Mouse (Mus musculus): Measurements from ENCODE around the gene Gal3st1. TPM values are rescaled to one million over a fixed set of nuclear protein-coding genes. Genes with fewer than 3 reads are reported as not detected.
"Not testable (repeated sequence)": the region's sequence is repeated elsewhere in the genome, so short reads cannot be mapped to it uniquely, and the experiment has no call there.

Gene Gal3st1
- total RNA-seq, 2 experiments from 2014 or later: 9.8 to 9.9 TPM

DNA sequence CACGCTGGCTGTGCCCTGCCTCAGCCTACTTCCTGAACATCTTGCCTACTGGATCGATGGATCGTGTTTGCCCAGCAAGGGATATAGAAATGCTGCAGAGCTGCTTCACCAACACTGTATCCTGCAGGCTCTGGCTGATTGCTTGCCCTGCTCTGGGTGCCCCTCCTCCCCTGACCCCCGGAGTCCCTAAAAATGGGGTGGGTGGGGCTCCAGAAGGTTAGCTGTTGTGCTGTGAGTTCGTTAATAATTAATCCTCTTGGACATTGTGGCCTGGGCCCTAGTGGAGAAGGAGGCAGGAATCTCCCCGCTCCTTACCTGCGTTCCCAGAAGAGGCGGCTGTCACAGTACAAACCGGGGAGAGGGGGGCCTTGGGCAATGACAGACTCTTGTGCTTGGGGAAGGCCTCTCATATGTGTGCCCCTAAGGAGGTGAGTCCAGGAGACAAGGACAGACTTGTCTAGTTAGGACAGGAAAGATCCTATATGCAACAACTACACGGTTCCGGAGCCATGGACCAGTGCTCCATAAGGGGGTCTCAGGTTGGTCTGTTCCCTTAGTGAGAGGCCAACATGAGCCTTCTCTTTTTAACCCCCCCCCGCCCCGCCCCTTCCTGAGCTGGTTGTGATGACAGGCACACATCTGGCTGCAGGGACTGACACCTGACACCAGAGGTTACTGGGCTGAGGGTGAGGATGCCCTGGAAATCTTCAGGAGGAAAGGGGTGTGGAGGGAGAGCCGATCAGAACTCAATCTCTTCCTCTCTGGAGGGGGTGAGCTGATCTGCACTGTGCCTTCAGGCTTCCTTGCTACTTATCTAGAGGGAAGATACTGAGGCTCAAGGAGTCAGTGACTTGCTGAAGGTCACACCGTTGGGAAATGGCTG, 668 bp downstream of the Gal3st1 start:
- intact Hi-C loops (cut with DNase I): no loop called here
- DNase-seq (ENCODE audit: extremely low spot score in 1 of 2, low spot score in 2 of 2): no peak
- peak overlapping the region; percentile 87 for H3K27ac ChIP-seq
- H3K4me3 ChIP-seq: peak overlapping the region; percentile 52
- no peak for TF ChIP-seq CTCF (IDR thresholded peaks at IDR 0.05)

DNA sequence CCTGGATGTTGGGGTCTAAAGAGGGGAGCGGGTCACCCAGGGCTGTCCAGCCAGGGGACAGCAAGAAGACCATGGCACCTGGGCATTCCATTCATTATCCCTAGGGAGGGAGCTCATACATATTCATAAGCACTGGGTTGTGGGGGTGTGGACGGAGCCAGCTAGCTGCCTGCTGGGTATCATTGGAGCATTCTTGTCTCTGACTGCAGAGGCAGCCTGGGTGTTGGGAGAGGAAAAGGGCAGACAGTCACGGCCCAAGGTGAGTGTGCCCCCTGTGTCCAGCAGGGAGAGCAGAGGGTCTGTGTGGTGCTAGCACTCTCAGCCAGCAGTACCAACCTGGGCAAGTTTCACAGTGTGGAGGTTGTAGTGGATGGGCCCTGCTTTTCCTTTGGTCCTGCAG, 6.3 kb downstream of the Gal3st1 start:
- no peak for TF ChIP-seq CTCF (IDR thresholded peaks at IDR 0.05)
- intact Hi-C loops (cut with DNase I): no loop called here
- Histone ChIP-seq H3K4me3 (no peak overlapping the region), H3K27ac (no peak overlapping the region)
- DNase-seq (ENCODE audit: extremely low spot score in 1 of 2, low spot score in 2 of 2): no peak

DNA sequence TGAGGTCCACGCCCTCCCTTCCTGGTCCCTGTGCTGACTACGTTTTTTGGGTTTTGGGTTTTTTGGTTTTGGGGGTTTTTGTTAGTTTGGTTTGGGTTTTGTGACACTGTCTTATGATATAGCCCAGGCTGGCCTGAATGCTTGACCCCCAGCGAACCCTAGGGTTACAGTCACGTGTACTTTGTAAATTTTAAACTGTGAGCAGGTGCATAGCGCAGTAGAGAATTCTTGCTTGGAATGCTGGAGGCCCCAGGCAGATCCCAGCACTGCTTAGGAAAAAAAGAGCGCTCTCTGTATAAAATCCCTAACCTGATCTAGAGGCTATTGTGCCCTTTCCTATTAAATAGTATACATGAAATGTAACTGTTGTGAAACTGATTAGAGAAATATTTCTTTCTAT, 9.7 kb downstream of the Gal3st1 start:
- intact Hi-C loops (cut with DNase I): no loop called here
- no peak overlapping the region for H3K27ac ChIP-seq
- H3K4me3 ChIP-seq: no peak overlapping the region
- DNase-seq (ENCODE audit: extremely low spot score in 1 of 2, low spot score in 2 of 2): no peak
- TF ChIP-seq CTCF (IDR thresholded peaks at IDR 0.05): no peak

GRCm38 (mm10) chr11:3993914-3994313, 10.5 kb downstream of the Gal3st1 start:
- TF ChIP-seq CTCF (IDR thresholded peaks at IDR 0.05): no peak
- Histone ChIP-seq H3K27ac (no peak overlapping the region), H3K4me3 (no peak overlapping the region)
- no peak for DNase-seq (ENCODE audit: extremely low spot score in 1 of 2, low spot score in 2 of 2)
- intact Hi-C loops (cut with DNase I): no loop called here

DNA sequence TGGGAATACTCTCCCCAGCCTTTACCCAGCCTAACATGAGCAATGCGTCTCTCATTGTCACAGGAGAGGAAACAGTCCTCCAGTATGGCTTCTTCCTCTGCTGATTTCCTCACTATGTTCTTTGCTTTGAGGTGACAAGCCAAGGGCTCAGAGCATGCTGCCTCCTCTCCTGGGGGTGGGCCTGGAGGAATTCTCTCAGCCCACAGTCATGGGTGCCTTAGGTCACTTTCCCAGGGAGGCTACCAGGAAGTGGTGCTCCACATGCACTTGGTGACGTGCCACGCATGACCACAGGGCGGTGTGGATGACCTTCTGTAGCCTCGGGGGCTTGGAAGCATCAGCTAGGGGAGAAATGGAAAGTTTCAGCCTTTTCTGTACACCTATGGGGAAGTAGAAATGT, 12.1 kb downstream of the Gal3st1 start:
- no peak overlapping the region for H3K4me3 ChIP-seq
- no peak overlapping the region for H3K27ac ChIP-seq
- intact Hi-C loops (cut with DNase I): no loop called here
- DNase-seq (ENCODE audit: extremely low spot score in 1 of 2, low spot score in 2 of 2): no peak
- TF ChIP-seq CTCF (IDR thresholded peaks at IDR 0.05): no peak

DNA sequence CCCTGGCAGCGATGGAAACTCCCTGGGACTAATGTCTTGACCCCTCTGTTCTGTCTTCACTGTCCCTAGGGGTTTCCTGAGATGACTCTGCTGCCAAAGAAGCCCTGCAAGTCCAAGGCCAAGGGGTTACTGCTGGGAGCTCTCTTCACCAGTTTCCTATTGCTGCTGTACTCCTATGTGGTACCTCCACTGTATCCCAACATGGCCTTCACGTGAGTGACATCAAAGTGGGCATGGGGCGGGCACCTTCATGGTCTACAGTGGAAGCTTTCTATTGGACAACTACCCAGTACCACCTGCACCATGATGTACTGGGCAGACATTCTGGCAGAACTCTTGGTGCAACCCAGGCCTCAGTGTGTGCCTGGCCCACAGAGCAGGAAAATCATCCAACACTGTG, 13.4 kb downstream of the Gal3st1 start:
- intact Hi-C loops (cut with DNase I): no loop called here

DNA sequence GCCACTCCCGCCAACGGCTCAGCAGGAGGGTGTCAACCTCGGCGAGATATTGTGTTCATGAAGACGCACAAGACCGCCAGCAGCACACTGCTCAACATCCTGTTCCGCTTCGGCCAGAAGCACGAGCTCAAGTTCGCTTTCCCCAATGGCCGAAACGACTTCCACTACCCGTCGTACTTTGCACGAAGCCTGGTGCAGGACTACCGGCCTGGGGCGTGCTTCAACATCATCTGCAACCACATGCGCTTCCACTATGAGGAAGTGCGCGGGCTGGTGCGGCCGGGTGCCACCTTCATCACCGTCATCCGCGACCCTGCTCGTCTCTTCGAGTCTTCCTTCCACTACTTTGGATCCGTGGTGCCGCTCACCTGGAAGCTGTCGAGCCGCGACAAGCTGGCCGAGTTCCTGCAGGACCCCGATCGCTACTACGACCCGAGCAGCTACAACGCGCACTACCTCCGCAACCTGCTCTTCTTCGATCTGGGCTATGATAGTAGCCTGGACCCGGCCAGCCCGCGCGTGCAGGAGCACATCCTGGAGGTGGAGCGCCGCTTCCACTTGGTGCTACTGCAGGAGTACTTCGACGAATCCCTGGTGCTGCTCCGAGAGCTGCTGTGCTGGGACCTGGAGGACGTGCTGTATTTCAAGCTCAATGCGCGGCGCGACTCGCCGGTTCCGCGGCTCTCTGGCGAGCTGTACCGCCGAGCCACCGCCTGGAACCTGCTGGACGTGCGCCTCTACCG, 14.7 kb downstream of the Gal3st1 start:
- Histone ChIP-seq H3K4me3 (no peak overlapping the region), H3K27ac (no peak overlapping the region)
- no peak for DNase-seq (ENCODE audit: extremely low spot score in 1 of 2, low spot score in 2 of 2)
- intact Hi-C loops (cut with DNase I): no loop called here
- no peak for TF ChIP-seq CTCF (IDR thresholded peaks at IDR 0.05)

More for the DNA sequence above, 13.4 kb downstream of the Gal3st1 start:
- no peak for DNase-seq (ENCODE audit: extremely low spot score in 1 of 2, low spot score in 2 of 2)
- Histone ChIP-seq H3K4me3 (no peak overlapping the region), H3K27ac (no peak overlapping the region)
- TF ChIP-seq CTCF (IDR thresholded peaks at IDR 0.05): no peak

GRCm38 (mm10) chr11:3999547-3999946, 16.1 kb downstream of the Gal3st1 start:
- no peak for DNase-seq (ENCODE audit: extremely low spot score in 1 of 2, low spot score in 2 of 2)
- TF ChIP-seq CTCF (IDR thresholded peaks at IDR 0.05): no peak
- Histone ChIP-seq H3K4me3 (no peak overlapping the region), H3K27ac (no peak overlapping the region)
- intact Hi-C loops (cut with DNase I): no loop called here

DNA sequence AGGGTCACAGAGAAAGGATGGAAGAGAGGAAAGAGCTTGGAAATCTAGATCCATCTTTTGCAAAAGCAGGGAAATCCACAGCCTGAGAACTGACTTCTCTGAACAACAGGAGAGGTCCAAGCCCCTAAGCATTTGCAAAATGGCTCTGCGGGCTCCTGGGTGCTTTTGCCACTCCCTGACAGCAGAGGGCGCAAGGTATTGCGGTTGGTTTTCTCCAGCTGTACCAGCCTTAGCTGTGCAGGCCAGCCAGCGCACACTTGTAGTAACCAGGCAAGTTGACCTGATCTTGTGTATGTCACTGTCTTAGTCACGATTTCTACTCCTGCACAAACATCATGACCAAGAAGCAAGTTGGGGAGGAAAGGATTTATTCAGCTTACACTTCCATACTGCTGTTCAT, 18.2 kb downstream of the Gal3st1 start:
- TF ChIP-seq CTCF (IDR thresholded peaks at IDR 0.05): peak; percentile 88
- peak; percentile 62 to 81 for DNase-seq (ENCODE audit: extremely low spot score in 1 of 2, low spot score in 2 of 2)
- intact Hi-C loops (cut with DNase I): loop anchor here (1.0 to 10.0 kb wide), 2 partner anchors 82 to 213 kb away; partner anchors contain the start of gene Castor1
- H3K4me3 ChIP-seq: no peak overlapping the region
- H3K27ac ChIP-seq: no peak overlapping the region

- no peak for TF ChIP-seq CTCF (IDR thresholded peaks at IDR 0.05)
- no peak overlapping the region for H3K27ac ChIP-seq
- intact Hi-C loops (cut with DNase I): loop anchor here (10.0 kb wide), 1 partner anchor 209 kb away; the partner anchor contains the start of gene Castor1
- no peak overlapping the region for H3K4me3 ChIP-seq
- DNase-seq (ENCODE audit: extremely low spot score in 1 of 2, low spot score in 2 of 2): no peak
Measured at GRCm38 (mm10) chr11:4005220-4005805, 21.9 kb downstream of the Gal3st1 start.

GRCm38 (mm10) chr11:4006462-4006861, 23.0 kb downstream of the Gal3st1 start:
- intact Hi-C loops (cut with DNase I): loop anchor here (10.0 kb wide), 1 partner anchor 208 kb away; the partner anchor contains the start of gene Castor1
- Histone ChIP-seq H3K27ac (no peak overlapping the region), H3K4me3 (no peak overlapping the region)
- no peak for DNase-seq (ENCODE audit: extremely low spot score in 1 of 2, low spot score in 2 of 2)
- TF ChIP-seq CTCF (IDR thresholded peaks at IDR 0.05): peak; percentile 28

DNA sequence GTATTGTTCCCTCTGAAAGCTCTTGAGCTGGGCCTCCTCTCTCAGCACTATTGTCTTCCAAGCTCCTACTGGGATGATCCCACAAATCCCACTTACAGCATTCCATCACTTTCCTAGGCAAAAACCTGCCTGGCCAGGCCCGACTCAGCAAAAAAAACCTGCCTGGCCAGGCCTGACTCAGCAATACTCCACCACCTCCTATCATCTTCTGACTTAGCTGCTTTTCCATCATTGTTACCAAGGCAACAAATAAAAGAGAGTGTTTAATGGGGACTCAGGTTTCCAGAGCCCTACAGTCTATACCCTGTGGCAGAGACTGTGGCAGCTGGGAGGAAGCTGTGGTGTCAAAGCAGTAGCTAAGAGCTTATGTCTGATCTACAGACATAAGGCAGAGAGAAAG, 29.2 kb downstream of the Gal3st1 start:
- TF ChIP-seq CTCF (IDR thresholded peaks at IDR 0.05): no peak
- no peak for DNase-seq (ENCODE audit: extremely low spot score in 1 of 2, low spot score in 2 of 2)
- Histone ChIP-seq H3K27ac (no peak overlapping the region), H3K4me3 (no peak overlapping the region)
- intact Hi-C loops (cut with DNase I): no loop called here

GRCm38 (mm10) chr11:4015796-4016195, 32.4 kb downstream of the Gal3st1 start:
- DNase-seq (ENCODE audit: extremely low spot score in 1 of 2, low spot score in 2 of 2); intact Hi-C loops (cut with DNase I); H3K4me3 ChIP-seq; H3K27ac ChIP-seq: not testable (repeated sequence)

- intact Hi-C loops (cut with DNase I); H3K27ac ChIP-seq; H3K4me3 ChIP-seq; DNase-seq (ENCODE audit: extremely low spot score in 1 of 2, low spot score in 2 of 2): not testable (repeated sequence)
Measured at GRCm38 (mm10) chr11:4022111-4022510, 38.7 kb downstream of the Gal3st1 start.

All from left cerebral cortex, adult 2 months (tissue).